Mouse (Mus musculus): ENCODE results near the gene Trdn.

The Trdn gene

DNA sequence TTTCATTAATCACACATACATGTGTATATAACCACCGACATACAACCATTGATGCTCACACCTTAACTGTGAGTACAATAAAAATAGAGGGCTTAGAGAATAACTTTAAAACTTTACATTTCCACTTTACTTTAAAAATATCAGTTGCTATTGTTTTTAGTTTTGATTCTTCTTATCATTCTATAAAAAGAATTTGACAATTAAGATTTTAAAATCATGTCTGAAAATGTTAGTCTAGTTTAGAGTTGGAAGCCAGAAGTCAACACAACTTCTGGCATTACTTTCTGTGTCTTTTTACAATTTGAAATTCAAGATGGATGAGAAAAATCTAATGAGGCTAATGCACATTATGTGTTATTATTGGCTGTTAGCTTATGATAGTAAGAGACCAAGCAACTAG is at the start of gene Trdn:
Gene Trdn (plus strand): TSS at position 301 of the 400 bp plus-strand sequence.
- DNase-seq (ENCODE audit: low spot score), result no peak

- DNase-seq (ENCODE audit: low spot score), result no peak
These were observed 19.6 kb upstream of the Trdn start for GRCm38 (mm10) chr10:33060771-33061170.

- no peak for DNase-seq (ENCODE audit: low spot score)
These were observed 14.8 kb upstream of the Trdn start for GRCm38 (mm10) chr10:33065566-33065965.

GRCm38 (mm10) chr10:33073126-33073525 is 7.2 kb upstream of the Trdn start:
- DNase-seq (ENCODE audit: low spot score), result no peak

GRCm38 (mm10) chr10:33082151-33082844 is 1.9 kb downstream of the Trdn start:
- no peak for DNase-seq (ENCODE audit: low spot score)

DNA sequence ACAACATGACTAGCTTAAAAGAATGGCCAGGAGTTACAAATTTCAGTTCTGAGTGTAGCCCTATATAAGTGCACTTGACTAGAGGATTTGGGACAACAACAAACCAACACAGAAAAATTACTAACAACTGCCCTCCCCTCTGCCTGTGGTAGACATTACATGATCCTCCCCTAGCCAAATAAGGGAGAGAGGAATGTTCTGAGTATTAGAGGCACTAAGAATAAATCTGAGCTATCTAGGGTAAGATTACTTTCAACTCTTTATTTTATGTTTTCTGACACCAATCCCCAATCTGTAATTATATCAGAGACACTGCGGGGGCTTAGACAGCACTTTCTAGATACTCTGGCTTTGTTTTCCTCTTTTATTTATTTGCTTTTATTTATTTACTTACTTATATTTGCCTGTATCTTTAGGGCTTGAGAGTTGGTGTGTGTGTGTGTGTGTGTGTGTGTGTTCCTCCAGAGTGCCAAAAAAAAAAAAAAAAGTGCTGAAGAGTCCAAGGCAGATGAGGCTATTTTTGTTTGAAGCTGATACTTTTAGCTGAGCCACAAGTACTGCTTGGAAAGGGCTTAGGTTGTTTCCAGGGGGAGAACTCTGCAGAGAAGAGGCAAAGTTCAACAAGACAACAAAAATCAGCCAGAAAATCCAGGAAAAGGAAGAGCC is 2.7 kb downstream of the Trdn start:
- no peak for DNase-seq (ENCODE audit: low spot score)

DNA sequence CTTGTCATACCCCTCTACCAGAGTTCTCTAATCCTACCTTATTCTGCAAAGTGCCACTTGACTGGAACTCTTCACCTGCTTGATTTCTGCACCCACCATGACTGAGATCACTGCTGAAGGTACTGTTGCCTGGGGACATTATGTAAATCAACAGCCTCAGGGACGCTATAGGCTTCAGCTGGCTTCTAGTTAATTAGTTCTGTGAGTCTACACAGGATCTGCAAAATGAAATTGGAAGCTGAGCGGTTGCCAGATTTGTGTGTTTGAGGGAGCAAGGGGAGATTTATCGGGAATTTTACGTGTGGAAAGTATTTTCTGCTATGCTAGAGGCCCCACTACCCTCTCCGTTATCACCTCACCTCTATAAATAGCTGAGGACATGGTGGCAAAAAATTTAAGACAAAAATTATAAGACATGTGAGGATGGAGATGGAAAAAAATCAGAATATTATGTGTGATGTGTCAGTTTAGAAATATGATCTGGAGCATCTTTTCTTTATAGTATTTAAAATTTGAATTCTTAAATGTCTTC is 3.3 kb downstream of the Trdn start:
- no peak for DNase-seq (ENCODE audit: low spot score)

DNA sequence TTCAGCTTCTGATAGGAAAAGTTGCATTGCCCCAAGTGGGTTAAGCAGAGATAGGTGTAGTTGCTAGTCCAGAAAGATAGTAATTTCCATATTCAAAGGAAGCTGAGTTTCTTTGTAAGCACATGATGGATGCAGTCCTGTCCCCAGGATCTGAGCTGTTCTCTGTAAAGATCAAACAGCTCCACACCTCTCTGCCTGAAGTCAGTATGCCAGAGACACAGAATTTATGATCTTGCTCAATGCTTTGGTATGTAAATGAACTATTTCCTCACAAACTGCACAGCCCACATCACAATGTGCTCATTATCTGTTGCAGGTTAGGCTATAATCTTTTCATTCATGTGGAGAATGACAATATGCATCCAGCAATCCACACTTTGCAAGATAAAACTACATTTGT is 8.0 kb downstream of the Trdn start:
- no peak for DNase-seq (ENCODE audit: low spot score)

- DNase-seq (ENCODE audit: low spot score), result no peak
These were observed 12.0 kb downstream of the Trdn start for GRCm38 (mm10) chr10:33092400-33092799.

- no peak for DNase-seq (ENCODE audit: low spot score)
These were observed 27.6 kb downstream of the Trdn start for GRCm38 (mm10) chr10:33107942-33108341.

- DNase-seq (ENCODE audit: low spot score), result no peak
These were observed 42.7 kb downstream of the Trdn start for GRCm38 (mm10) chr10:33123028-33123427.

- DNase-seq (ENCODE audit: low spot score), result no peak
These were observed 64.6 kb downstream of the Trdn start for GRCm38 (mm10) chr10:33144911-33145310.

DNA sequence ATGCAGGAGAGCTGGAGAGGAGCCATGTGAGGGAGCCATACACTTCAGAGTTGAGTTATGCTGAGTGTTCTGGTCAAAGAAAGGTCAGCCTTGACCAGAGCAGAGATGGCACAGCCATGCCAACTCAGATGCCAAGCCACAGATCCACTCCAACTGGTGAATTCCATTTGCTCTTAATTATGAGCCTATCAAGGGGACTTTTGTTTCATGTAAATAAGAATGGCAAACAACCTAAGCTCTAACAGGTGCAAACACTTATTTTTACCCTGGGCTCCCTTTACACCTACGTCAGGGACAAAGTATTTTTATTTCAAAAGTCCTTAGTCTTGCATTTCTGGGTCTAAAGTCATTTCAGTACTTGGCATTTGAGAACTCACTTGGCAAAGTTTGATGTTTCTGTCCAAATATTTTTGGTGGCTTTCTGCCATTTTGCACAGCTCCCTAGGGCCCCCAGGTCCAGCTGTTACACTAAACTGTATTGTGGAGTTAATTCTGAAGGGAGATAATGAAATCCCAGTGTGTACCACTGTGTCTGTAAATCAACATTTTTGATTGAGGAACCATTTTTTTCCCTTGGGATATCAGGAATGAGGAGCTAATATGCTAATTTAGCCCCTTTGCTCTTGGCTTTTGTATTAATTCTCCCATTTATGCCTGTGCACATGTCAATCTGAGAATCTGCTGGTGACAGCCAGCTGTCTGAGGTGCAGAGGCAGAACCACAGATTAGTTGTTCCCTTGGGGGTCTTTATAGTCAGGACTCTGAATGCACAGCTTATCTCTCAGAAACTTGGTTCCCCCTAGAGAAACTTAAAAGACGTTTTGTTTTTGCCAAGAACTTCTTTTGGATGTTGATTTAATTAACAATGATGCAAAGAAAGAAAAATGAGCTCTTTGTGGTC is 99.6 kb downstream of the Trdn start:
- no peak for DNase-seq (ENCODE audit: low spot score)

DNA sequence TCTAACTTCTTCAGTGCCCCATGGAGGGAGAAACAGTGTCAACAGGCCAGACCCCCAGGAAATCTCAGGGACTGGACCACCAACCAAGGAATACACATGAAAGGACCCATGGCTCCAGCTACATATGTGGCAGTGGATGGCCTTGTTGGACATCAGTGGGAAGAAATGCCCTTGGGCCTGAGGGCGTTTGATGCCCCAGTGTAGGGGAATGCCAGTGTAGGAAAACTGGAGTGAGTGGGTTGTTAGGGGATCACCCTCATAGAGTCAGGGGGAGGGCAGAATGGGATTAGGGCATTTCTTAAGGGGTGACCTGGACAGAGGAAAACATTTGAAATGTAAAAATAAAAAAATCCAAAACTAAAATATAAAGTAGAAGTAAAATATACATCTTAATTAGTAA is 108.7 kb downstream of the Trdn start:
- DNase-seq (ENCODE audit: low spot score), result no peak

DNA sequence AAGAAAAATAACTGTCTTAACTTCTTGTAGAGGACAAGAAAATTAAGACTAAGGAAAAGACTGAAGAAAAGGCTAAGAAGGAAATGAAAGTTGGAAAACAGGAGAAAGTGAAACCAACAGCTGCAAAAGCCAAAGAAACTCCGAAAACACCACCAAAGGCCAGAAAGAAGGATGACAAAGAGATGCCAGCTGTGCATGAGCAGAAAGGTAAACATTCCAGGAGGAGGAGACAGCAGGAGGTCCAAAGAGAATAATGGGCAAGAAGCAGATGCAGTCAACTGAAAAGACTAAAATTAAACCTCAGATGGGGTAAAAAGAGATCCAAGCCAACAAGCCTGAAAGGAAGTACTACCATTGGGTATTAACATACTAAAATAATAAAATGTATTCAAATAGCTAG is 115.6 kb downstream of the Trdn start:
- DNase-seq (ENCODE audit: low spot score), result no peak

GRCm38 (mm10) chr10:33198257-33198656 is 117.9 kb downstream of the Trdn start:
- no peak for DNase-seq (ENCODE audit: low spot score)

GRCm38 (mm10) chr10:33210411-33210810 is 130.1 kb downstream of the Trdn start:
- DNase-seq (ENCODE audit: low spot score), result no peak

GRCm38 (mm10) chr10:33253911-33254310 is 173.6 kb downstream of the Trdn start:
- DNase-seq (ENCODE audit: low spot score), result no peak

- DNase-seq (ENCODE audit: low spot score), result no peak
These were observed 175.8 kb downstream of the Trdn start for GRCm38 (mm10) chr10:33256202-33256601.

DNA sequence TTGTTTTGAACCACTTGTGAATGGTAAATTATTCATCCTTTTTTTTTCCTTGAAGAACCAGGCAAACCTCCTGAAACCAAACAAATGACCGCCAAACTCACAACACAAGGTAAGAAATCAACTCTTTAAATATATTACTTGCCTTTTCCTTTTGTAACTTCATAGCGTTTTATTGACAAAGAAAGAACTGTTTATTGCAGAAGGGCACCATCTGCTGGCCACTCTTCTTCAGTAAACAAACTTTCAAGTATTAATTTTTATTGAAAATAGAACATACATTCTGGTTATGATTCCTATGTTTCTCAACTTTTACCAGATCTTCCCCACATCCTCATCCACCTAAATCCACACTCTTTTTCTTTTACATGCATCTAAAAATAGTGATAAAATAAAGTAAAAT is 224.6 kb downstream of the Trdn start:
- no peak for DNase-seq (ENCODE audit: low spot score)

DNA sequence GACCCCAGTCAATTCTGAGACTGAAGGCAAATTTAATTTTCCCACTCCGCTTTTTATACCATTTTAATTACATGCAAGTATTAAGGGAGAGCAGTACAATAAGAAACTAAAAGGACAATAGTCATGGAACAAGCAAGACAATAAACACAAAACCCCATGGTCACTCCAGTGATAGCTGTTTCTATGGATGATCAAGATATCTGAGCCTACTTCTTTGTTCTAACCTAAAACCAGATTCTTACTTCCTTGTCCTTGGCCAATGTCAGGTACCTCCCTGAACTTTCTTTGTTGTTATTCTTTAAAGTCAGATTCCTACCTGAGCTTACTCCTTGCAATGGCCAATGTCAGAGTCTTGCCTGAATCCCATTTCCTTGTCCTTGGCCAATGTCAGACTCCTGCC is 272.7 kb downstream of the Trdn start:
- no peak for DNase-seq (ENCODE audit: low spot score)

- DNase-seq (ENCODE audit: low spot score), result no peak
These were observed 286.2 kb downstream of the Trdn start for GRCm38 (mm10) chr10:33366521-33366920.

GRCm38 (mm10) chr10:33370534-33370933 is 290.2 kb downstream of the Trdn start:
- no peak for DNase-seq (ENCODE audit: low spot score)

Measured in urinary bladder, postnatal 10 days (tissue).